Mouse (Mus musculus) cerebellum, adult 11 months (tissue): Measurements from ENCODE around the gene Ptprc.

ENCODE experiments used
- DNase-seq: peaks from one replicate; pipeline ENCODE4 v3.0.0; 2022

Ptprc gene

DNA sequence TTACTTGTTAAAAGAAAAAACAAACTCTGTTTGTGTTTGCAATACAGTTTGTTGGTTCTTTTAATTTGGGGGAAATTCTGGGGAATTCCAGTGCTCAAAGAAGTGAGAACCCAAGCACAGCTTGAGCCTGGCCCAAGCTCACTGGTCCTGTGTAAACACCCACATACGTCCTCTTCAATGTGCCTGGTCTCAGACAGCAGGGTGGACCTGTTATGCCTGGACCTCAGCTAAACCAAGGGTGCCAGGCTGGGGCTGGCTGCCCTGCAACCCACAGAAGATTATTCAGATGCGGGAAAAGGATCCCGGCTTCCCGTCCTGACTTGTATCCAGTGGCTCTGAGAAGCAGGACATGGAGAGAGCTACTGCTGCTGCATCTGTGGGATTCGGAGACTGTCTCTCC is 138.0 kb downstream of the Ptprc start:
- no peak for DNase-seq

DNA sequence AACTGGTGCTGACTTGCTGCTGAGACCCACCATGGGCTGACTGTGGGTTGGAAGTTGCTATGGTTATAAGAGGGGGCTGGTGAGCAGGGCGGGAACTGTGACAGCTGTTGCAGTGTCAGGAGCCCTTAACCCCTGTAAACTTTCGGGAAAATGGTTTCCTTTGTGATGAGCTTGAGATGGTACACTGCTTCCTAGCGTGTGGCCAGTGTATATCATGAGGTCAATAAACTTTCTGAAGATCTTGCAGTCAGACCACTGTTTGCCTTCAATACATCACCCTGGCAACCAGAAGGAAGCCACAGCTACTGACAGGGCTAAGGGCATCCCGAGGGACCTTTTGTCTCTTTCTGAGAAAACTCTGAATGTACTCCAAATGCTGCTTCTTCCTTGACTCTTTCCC is 145.9 kb downstream of the Ptprc start:
- DNase-seq: no peak

DNA sequence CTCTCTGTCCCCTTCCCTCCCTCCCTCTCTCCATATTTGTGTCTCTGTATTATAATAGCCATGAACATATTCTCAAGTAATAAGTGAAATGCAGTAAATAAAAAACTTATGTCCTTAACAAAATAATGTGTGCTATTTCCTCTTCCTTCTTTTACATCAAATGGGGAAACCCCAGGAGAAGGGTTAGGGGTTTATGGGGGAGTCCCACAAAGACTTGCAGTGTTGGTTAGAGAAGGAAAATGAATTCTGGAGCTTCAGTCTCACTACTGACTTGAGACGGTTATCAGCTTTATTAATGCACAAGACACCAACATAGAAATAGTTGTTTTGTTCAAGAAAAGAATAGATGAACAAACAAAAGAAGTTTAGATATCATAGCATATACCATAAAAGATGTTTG is 150.2 kb downstream of the Ptprc start:
- no peak for DNase-seq

DNA sequence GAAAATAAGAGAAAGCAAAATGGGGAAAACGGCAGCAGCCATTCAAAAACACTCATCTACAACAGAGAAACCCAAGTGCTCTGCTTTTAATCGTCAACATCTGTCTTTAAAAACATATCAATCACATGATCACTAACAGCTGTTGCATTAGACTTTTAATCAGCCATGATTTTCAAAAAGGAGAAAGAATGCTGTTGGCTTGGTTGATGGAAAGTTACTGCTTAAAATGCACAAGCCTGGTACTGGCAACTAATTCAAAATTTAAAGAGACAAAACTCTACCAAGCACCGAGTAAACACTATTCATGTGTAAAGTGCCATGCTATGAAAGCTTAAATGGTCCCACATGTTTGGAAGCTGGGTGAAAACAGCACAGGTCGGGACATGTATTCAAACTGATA is 151.9 kb downstream of the Ptprc start:
- no peak for DNase-seq

DNA sequence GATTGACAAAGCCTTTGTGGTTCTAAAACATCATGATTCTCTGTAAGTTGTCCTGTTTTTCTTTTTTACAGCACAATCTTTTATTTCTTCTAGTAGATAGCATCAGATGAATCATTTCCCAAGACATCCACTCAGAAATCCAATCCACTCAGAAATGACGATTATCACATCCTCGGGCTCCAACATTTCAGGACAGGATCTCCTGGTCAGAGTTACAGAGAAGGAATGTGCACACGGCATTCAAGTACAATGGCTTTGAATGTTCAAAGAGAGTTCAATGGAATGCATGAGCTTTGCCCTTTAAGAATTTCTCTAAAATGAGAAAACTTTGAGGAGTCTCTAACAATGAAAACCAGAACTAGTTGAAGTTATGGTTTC is 152.6 kb downstream of the Ptprc start:
- no peak for DNase-seq

DNA sequence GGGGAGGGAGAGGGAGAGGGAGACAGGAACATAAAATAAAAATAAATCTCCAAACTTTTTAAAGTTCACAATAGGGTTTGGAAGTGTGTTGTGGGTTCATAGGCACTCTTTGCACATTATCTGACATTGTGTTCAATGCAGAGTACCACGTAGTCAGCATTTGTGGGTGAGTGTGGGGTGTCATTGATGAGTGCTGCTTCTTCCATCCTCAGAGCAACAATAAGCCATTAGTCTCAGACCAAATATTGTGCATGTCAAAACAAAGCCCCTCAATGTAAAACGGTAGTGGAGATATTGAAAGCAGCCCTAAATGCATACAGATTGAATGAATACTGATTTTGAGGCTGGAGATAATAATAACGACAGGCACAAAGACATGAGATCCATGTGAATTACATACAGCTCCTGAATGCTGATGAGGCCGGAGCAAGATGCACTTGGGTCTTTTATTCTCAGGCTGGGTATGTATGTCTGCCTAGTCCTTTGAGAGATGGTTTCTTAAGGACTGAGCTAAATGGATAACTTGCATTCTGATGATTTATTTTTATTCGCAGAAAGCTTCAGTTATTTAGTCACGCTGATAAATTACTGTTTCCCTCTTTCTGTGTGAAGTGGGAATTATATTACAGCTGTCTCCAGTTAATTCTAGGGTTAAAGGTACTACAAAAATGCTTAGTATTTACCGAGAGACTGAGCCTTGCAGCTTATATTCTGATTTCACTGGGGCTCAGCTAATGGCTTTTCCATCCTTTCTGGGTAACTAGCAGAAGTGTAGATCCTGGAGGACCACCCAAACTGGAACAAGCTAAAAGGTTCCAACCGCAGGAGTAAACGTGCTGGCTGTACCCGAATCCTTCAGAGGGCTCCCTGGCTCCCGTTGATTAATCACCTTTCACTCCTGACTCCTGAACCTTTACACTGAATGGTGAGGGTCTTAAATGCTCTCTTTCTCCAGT is 153.3 kb downstream of the Ptprc start:
- DNase-seq: no peak
